In genomic region chr10:104299146-104299545, GRCm38 (mm10) we compare ENCODE assay signal across 21 mouse cellular contexts.
DNase-seq lines count a peak whose midpoint lies in the region; ATAC-seq and TF ChIP-seq lines count a peak whose summit lies in the region.
"Had no signal": no experiment of that assay in that cellular context is flagged by ENCODE, and none has a peak within 500 bp of the region (broad histone marks: within the 10 kb centered on the region; RNA-seq: fewer than 3 reads in every experiment).

No protein-coding gene starts in this region.

- peaks cover 3% of the 10 kb centered on the region; the same call in 1 of the 2 replicates for H3K4me1 ChIP-seq in embryonic fibroblast, embryonic 13.5 days (ENCODE audit: control insufficient read depth, insufficient read depth, low read length)
- H3K4me1 ChIP-seq in heart, adult 2 months (ENCODE audit: control insufficient read depth, insufficient read depth, low read length): no peaks in the 10 kb centered on the region
- H3K4me1 ChIP-seq: embryonic facial prominence, embryonic 13.5 days; forebrain, embryonic 10.5 days; heart, embryonic 10.5 days; hindbrain, embryonic 13.5 days had no signal

- intact Hi-C loops in heart, adult 2 months (cut with DNase I): no loop called here

- WGBS in heart, adult 2 months: 61% methylated on average over 4 of the region's 4 CpGs

- no peak for TF ChIP-seq EP300 in heart, adult 2 months (IDR thresholded peaks at IDR 0.05; ENCODE audit: insufficient read depth, low read depth, low read length)

- TF ChIP-seq POLR2A in embryonic fibroblast, embryonic 13.5 days (IDR thresholded peaks at IDR 0.05; ENCODE audit: low read depth, low read length): no peak
- no peak for TF ChIP-seq POLR2A in heart, adult 2 months (IDR thresholded peaks at IDR 0.05; ENCODE audit: insufficient read depth, low read depth, low read length)

- H3K9ac ChIP-seq in heart, adult 2 months (ENCODE audit: low read depth, low read length): no peak overlapping the region
- H3K9ac ChIP-seq: embryonic facial prominence, embryonic 13.5 days; hindbrain, embryonic 13.5 days had no signal

- H3K79me2 ChIP-seq in heart, adult 2 months (replicated peaks; ENCODE audit: control insufficient read depth, insufficient read depth, low read length): no peaks in the 10 kb centered on the region

- H3K27me3 ChIP-seq in heart, adult 2 months (ENCODE audit: control insufficient read depth, insufficient read depth, low read length): no peaks in the 10 kb centered on the region
- H3K27me3 ChIP-seq: embryonic facial prominence, embryonic 13.5 days; hindbrain, embryonic 13.5 days had no signal

- ATAC-seq in erythroid progenitor cell, adult 5-6 weeks (replicated peaks; ENCODE audit: low FRiP score, poor library complexity, severe bottlenecking): no peak
- ATAC-seq: forebrain, embryonic 16.5 days; hindbrain, postnatal 0 days had no signal

- no peaks in the 10 kb centered on the region for H3K36me3 ChIP-seq in heart, adult 2 months (ENCODE audit: control insufficient read depth, insufficient read depth, low read length)
- H3K36me3 ChIP-seq: embryonic facial prominence, embryonic 13.5 days; forebrain, embryonic 10.5 days; heart, embryonic 10.5 days; hindbrain, embryonic 13.5 days had no signal

- peak overlapping the region; percentile 34; the same call in 1 of the 2 replicates for H3K27ac ChIP-seq in embryonic fibroblast, embryonic 13.5 days (ENCODE audit: insufficient read depth, low read length)
- H3K27ac ChIP-seq in heart, adult 2 months: no peak overlapping the region
- H3K27ac ChIP-seq: embryonic facial prominence, embryonic 13.5 days; forebrain, embryonic 10.5 days; heart, embryonic 10.5 days; hindbrain, embryonic 13.5 days; hindbrain, postnatal 0 days had no signal

- TF ChIP-seq CTCF in embryonic fibroblast, embryonic 13.5 days (IDR thresholded peaks at IDR 0.05; ENCODE audit: borderline replicate concordance, insufficient read depth, low read length): no peak
- TF ChIP-seq CTCF in heart, adult 2 months (IDR thresholded peaks at IDR 0.05): no peak

- H3K4me3 ChIP-seq in embryonic fibroblast, embryonic 13.5 days (ENCODE audit: insufficient read depth, low read length): no peak overlapping the region
- no peak overlapping the region for H3K4me3 ChIP-seq in heart, adult 2 months
- H3K4me3 ChIP-seq: embryonic facial prominence, embryonic 13.5 days; forebrain, embryonic 10.5 days; heart, embryonic 10.5 days; hindbrain, embryonic 13.5 days had no signal

- DNase-seq in layer of hippocampus, adult 18-20 months (ENCODE audit: low spot score in 2 of 2): peak; percentile 9 to 68
- DNase-seq in layer of hippocampus, postnatal 10 days (ENCODE audit: low spot score in 2 of 2): no peak
- DNase-seq in right cerebral cortex, adult 2 months (ENCODE audit: low spot score in 2 of 2): peak; percentile 10 to 23
- DNase-seq in right cerebral cortex, postnatal 14 days: no peak
- peak; percentile 18 for DNase-seq in telencephalon, adult 2 months (ENCODE audit: low read depth, low spot score)
- no peak for DNase-seq in heart, adult 2 months
- DNase-seq: adrenal gland, adult 8-10 months; adrenal gland, postnatal 36 days; cerebellum, adult 18-20 months; cerebellum, adult 9-11 months; cerebellum, postnatal 36 days; gastrocnemius, postnatal 36 days; heart, postnatal 10 days had no signal

Comparison
In these comparisons a context has a peak if more than half of its experiments do, and no peak if none do; other contexts are left out.
1. DNase-seq: peak in layer of hippocampus, adult 18-20 months (2 of 2), right cerebral cortex, adult 2 months (2 of 2) and telencephalon, adult 2 months (single experiment); none in layer of hippocampus, postnatal 10 days (0 of 2), right cerebral cortex, postnatal 14 days (single experiment) and heart, adult 2 months (0 of 2).